Mouse (Mus musculus) right cerebral cortex, adult 18-20 months (tissue): Measurements from ENCODE around the gene Cog8.

Experiments
- DNase-seq: peaks from one replicate; pipeline ENCODE4 v3.0.0; 2022; ENCODE audit warnings: mixed read lengths

Cog8 gene

GRCm38 (mm10) chr8:107056076-107056972 lies at the start of gene Cog8, which contains the start of gene Nip7:
TSS of gene Cog8 (minus strand) at chr8:107056689.
TSS of gene Nip7 (plus strand) at chr8:107056877.
- peak; percentile 98 for DNase-seq

DNA sequence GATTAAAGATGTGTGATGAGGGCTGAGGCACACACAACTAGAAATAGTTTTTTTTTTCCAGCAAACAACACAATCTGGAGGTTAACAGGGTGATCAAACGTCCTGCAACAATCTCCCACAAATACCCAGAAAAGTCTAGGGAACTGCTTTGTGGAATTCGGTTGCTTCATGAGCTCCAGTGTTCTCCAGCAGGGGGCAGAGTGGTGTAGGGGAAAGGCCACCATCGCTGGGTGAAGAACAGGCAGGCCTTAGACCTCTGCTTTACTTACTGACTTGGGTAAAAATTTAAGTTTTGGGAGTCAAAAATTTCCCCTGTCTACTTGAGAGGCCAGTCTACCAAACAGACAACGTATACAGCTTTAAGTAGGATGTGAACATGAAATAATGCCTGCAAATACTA lies 48.1 kb upstream of the Cog8 start:
- peak; percentile 68 for DNase-seq

GRCm38 (mm10) chr8:107100635-107101034 lies 44.1 kb upstream of the Cog8 start:
- no peak for DNase-seq

DNA sequence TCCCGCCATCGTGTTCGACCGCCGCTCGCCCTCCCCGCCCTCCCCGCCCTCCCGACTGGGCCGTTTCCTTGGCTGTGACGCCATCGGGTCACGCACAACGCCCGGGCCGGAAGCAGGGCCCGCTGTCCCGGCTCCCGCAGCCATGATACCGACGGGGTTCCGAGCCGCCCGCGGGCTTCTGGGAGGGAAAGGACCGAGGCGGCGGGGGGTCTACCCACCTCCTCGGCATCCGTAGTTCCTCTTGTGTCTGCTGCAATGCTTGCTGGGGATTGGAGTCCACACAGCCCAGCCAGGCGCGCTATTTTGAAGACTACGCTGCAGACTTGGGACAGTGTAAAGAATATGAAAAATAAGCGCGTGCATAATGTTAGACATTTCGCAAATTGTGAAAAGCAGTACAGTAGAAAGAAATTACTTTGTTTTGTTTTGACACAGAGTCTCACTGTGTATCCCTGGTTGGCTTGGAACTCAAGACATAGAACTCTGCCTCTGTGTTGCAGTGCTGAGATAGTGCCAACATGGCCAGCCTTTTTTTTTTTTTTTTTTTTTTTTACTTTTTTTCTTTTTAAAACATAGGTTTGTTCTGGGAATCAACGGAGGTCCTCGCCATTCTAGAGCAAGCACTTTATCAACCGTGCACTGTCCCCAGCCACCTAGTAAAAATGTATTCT lies 40.0 kb upstream of the Cog8 start, which contains the start of gene Terf2:
TSS of gene Terf2 (minus strand) at position 182 of the 671 bp plus-strand sequence.
- peak; percentile 95 for DNase-seq

DNA sequence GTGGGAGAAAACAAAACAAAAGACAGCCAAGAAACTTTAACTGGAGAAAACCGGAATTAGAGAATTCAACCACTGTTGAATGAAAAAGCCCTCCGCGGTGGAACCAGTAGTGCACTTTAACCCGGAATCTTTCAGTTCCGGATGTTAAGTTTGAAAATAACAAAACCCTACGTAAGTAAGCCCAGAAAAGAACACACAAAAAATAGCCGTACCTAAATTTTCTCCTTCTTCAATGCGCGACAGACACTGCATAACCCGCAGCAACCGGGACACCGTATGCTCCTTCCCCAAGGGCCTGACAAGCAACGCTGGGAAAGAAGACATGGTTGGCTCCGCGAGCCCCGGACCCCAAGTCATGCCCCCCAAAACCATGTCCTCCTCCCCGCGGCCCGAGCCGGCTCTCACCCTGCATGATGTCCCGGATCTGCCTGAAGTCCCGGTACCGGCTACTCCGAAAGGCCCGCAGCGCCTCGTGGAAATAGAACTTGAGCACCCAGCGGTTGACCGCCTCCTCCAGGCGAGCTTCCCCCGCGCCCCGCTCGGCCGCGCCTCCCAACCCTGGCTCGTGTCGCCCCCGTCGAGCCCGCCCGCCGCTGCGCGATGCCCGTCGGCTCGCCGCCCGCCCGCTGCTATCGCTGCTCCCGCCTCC lies 39.4 kb upstream of the Cog8 start:
- DNase-seq, result no peak

DNA sequence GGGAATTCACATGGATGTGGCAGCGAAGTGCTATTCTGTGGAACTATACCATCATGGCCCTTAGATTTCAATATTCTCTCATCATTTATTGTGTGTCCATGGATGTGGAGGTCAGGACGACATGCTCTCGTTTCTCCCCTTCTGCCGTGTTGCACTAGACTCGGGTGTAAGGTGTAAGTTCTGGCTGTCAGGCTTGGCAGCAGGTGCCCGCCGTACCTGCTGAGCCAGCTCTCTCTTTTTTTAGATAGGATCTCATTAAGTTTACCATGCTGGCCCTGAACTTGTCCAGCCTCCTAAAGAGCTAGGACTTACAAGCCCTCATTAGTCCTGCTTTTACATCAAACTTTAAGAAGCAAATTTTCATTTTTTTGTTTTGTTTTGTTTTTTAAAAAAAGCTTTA lies 34.0 kb upstream of the Cog8 start:
- no peak for DNase-seq

DNA sequence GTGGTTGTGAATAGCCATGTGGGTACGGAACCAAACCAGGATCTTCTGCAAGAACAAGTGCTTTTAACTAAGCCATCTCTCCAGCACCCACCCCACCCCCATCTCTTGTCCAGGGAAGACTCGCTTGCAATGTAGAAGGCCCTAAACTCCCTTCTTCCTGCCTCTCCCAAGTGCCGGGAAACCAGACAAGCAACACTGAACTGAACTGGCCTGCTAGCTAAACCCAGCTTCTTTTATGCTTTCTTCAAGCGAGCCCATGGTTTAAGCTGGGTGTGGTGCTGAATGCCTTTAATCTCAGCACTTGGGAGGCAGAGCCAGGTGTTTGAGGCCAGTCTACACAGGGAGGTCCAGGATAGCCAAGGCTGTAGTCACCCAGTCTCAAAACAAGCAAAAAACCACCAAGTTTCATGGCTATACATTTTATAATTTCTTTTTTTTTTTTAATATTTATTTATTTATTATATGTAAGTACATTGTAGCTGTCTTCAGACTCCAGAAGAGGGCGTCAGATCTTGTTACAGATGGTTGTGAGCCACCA lies 32.1 kb upstream of the Cog8 start:
- DNase-seq, result no peak

- DNase-seq, result no peak
These were observed 29.5 kb upstream of the Cog8 start for GRCm38 (mm10) chr8:107086018-107086417.

GRCm38 (mm10) chr8:107085358-107085757 lies 28.9 kb upstream of the Cog8 start:
- DNase-seq, result no peak

DNA sequence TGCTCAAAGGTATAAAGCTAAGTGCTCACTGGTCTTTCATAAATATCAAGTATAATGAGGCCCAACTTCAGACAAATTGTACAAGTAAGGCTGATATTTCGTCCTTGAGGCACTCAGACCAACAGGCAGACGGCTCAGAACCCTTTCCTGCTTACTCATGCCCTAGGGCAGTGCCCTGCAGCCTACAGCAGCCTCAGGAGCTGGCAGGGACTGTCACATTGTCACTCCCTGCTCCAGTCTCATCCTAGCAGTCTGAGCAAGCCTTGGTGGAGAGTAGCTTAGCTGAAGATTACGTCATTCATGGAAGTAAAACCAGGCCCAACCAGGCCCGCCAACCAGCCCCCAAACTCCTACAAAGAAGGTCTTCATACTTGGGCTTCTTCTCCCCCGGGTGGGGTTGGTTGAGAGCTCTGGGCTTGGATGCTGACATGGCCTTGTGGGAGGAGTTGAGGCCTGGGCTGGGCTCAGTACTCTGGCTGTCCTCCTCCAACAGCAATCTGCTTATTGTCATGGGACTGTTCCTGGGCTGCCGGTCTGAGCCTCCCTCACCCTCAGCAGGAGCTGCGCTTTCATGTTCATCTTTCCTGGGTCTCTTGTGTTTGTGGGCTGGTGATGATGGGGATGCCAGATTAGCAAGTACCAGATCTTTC lies 19.9 kb upstream of the Cog8 start:
- DNase-seq, result no peak

DNA sequence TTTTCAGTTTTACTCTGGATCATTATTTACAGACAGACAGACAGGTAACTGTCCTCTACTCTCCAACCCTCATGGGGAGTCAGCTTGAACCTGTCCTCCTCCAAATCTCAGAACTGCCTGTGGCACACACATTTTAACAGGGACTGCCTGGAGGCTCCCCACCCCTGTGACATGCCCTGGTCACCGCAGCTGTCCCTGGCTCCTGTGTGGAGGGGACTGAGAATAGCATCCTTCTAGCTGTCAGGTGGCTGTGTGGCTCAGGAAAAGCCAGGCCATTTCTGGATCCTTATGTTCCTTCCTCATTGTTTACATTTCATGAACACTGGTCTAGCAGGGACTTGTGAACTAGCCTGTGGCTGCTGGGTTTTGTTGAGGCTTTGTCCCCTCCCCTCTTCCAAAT lies 17.6 kb upstream of the Cog8 start:
- DNase-seq, result no peak

DNA sequence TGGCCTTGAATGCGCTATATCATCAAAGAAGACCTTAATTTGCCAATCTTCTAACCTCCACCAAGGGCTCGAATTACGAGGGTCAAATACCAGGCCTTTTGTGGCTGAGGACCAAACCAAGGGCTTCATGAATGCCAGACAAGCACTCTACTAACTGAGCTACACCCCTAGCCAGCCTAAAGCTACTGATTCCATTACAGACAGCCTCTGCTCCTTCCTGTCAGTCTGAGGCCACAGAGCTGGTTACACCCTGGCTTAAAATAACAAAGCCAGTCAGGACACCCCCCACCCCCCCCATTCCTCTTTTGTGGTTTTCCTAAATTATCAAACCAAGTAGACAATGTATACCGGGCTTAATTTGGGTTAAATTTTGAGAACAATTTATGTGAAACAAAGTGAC lies 17.2 kb upstream of the Cog8 start:
- no peak for DNase-seq

- DNase-seq, result no peak
These were observed 9.3 kb upstream of the Cog8 start, which contains the start of gene Tmed6 for GRCm38 (mm10) chr8:107065511-107066496. TSS of gene Tmed6 (minus strand) at chr8:107065644.

GRCm38 (mm10) chr8:107062613-107063012 lies 6.1 kb upstream of the Cog8 start:
- DNase-seq, result no peak

DNA sequence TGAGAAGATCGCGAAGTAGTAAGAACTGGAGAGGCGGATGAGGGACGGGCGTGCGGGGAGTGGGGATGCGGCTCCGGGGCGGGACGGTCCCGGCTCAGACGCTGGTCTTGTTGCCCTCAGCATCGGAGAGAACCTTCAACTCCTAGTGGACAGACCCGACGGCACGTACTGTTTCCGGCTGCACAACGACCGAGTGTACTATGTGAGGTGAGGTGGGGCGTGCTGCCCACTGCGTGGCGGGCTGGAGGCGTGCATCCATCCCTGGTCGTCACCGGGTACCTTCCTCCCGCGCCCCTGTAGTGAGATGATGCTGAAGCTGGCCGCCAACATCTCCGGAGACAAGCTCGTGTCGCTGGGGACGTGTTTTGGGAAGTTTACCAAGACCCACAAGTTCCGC lies 482 bp upstream of the Cog8 start:
- DNase-seq, result no peak

GRCm38 (mm10) chr8:107052046-107052445 lies 4.4 kb downstream of the Cog8 start:
- no peak for DNase-seq

DNA sequence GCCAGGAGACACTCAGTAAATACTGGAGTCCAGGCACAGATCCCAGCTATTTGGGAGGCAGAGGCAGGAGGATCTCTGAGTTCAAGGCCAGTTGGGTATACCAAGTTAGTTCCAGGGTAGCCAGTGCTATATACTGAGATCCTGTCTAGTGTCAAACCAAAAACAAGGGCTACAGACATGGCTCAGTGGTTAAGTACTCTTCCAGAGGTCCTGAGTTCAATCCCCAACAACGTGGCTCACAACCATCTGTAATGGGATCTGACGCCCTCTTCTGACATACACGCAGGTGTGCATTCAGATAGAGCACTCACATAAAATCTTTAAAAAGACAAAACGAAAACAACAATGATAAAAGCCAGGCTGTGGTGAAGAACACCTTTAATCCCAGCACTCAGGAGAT lies 7.0 kb downstream of the Cog8 start:
- no peak for DNase-seq

- DNase-seq, result peak; percentile 86
These were observed 8.2 kb downstream of the Cog8 start, which contains the start of gene Pdf for GRCm38 (mm10) chr8:107048061-107048941. TSS of gene Pdf (minus strand) at chr8:107048614.

DNA sequence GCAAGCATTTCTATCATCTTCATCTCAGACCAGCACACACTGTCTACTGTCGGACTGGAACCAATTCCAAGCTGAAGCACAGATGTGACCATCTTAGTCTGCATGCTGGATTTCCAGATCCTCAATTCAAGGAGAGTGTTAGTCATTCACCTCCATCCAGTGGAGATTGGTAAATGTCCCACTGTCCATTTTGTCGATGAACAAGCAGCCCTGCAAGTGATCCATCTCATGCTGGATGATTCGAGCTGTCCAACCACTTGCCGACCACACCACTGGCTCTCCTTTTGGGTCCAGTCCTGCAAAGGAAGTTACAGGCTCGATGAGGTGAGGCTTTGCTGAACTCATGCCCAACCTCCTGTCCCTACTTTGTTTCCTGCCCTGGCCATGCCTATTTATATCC lies 9.5 kb downstream of the Cog8 start:
- no peak for DNase-seq

DNA sequence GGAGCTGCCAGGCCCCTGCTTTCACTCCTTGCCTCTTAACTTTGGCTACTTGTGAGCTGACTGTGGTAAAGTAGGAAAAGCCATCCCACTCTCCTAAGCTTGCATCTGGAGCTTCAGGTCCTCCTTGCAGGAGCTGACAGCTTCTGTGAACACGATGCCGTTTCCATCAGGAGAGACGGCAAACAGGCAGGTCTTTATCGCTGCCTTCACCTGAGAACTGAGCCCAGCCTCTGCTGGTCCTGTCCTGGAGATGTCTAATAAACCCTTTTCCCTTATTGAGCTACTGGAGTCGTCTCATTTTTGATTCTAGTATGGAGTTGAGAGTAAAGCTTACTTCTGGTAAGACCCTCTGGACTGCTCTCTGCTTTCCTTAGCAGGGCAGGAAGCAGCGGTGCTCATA lies 11.0 kb downstream of the Cog8 start:
- DNase-seq, result no peak
